Mouse (Mus musculus): ENCODE results near the gene Tmod3. TPM values are rescaled to one million over a fixed set of nuclear protein-coding genes. Genes with fewer than 3 reads are reported as not detected.

Tmod3 gene
- polyA plus RNA-seq, 1 experiment = 20.1 TPM

DNA sequence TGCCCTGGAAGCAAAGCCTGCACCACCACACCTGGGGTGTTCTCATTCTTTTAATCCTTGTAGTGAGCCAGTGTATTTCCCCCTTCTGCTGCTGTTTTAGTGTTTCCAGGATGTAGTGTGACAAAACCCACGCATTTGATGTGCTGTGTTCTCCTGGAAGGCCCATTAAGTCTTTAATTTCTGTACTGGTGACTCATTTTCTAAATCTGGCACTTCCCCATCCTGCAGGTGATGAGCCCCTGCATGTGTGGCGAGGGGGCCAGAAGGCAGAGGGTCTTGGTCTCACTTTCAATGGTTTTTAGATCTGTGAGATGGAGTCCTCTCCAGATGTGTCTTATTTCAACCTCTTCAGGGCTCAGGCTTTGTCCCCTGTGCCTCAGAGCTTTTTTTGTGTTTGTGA, 105.5 kb downstream of the Tmod3 start:
- no peak for DNase-seq
- TF ChIP-seq CTCF (conservative IDR thresholded peaks at IDR 0.05; ENCODE audit: insufficient read depth, insufficient read length, low read depth, low read length) (no peak), POLR2A (IDR thresholded peaks at IDR 0.05; ENCODE audit: low read depth, low read length) (no peak)
- Histone ChIP-seq H3K27me3 (replicated peaks; ENCODE audit: control insufficient read depth, insufficient read depth, low read length) (no peaks in the 10 kb centered on the region), H3K27ac (ENCODE audit: insufficient read depth, low read depth, low read length) (no peak overlapping the region), H3K4me1 (ENCODE audit: control insufficient read depth, insufficient read depth, low read length) (no peaks in the 10 kb centered on the region), H3K4me3 (ENCODE audit: insufficient read depth, low read depth, low read length) (no peak overlapping the region), H3K36me3 (ENCODE audit: control insufficient read depth, insufficient read depth, low read length) (peaks cover 2% of the 10 kb centered on the region; the same call in 1 of the 2 replicates)
- WGBS = 88% methylated on average over 2 of the region's 2 CpGs

DNA sequence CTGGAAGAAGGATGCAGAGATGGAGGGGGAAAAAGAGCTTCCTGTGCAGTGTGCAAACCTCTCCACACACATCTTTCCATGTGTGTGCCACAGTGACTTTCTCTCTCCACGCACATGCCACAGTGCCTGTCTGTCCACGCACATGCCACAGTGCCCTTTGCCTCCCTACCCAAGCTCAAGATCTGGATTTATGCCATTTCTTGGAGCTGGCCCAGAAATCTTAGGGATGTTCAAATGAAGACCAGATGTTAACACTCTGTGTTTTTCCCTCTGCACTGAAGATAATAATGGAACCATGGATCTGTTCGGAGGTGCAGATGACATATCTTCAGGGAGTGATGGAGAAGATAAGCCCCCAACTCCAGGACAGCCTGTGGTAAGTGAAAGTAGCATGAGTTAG, 111.4 kb downstream of the Tmod3 start:
- H3K27me3 ChIP-seq (replicated peaks; ENCODE audit: control insufficient read depth, insufficient read depth, low read length) = no peaks in the 10 kb centered on the region
- no peaks in the 10 kb centered on the region; the same call in 1 of the 2 replicates for H3K36me3 ChIP-seq (ENCODE audit: control insufficient read depth, insufficient read depth, low read length)
- TF ChIP-seq POLR2A (IDR thresholded peaks at IDR 0.05; ENCODE audit: low read depth, low read length) (no peak), CTCF (conservative IDR thresholded peaks at IDR 0.05; ENCODE audit: insufficient read depth, insufficient read length, low read depth, low read length) (no peak)
- no peak overlapping the region for H3K27ac ChIP-seq (ENCODE audit: insufficient read depth, low read depth, low read length)
- no peak for DNase-seq
- 58% methylated on average over 3 of the region's 3 CpGs for WGBS
- no peak overlapping the region for H3K4me3 ChIP-seq (ENCODE audit: insufficient read depth, low read depth, low read length)
- no peaks in the 10 kb centered on the region for H3K4me1 ChIP-seq (ENCODE audit: control insufficient read depth, insufficient read depth, low read length)

Other genes with a start within 250 kb of the Tmod3 start
- gene Bcl2l10, start 211.9 kb downstream of the Tmod3 start, polyA plus RNA-seq (2012; rRNA removed) = 0.06 TPM in 1 of 2 replicates, not detected in the other
- 11.5 and 12.7 TPM in 2 replicates for gene Mapk6, start 149.7 kb downstream of the Tmod3 start, polyA plus RNA-seq (2012; rRNA removed)
- gene Leo1, start 118.1 kb downstream of the Tmod3 start, polyA plus RNA-seq (2012; rRNA removed) = 2.5 and 3.3 TPM in 2 replicates
- gene Tmod2, start 51.7 kb upstream of the Tmod3 start, polyA plus RNA-seq (2012; rRNA removed) = 0.27 and 0.38 TPM in 2 replicates
- 2.5 and 3.4 TPM in 2 replicates for gene Lysmd2, start 66.1 kb upstream of the Tmod3 start, polyA plus RNA-seq (2012; rRNA removed)
- gene Scg3, start 124.4 kb upstream of the Tmod3 start, polyA plus RNA-seq (2012; rRNA removed) = 0.35 and 1.2 TPM in 2 replicates
- gene Bmp5, start 215.7 kb upstream of the Tmod3 start, polyA plus RNA-seq (2012; rRNA removed) = 0.20 and 0.23 TPM in 2 replicates